Mouse (Mus musculus) cerebellum, adult 11-12 months (tissue): ENCODE measurements around the gene Cd83.
A peak's percentile ranks its signal among the peaks of the same experiment; 100 is the strongest.

ENCODE experiments used
- DNase-seq: peaks from one replicate; pipeline ENCODE4 v3.0.0; 2022

Gene Cd83

GRCm38 (mm10) chr13:43784725-43785711 lies at the start of gene Cd83:
Cd83 (plus strand) TSS chr13:43784775.
- DNase-seq: peak; percentile 73

- peak; percentile 81 for DNase-seq
These were observed 44.8 kb upstream of the Cd83 start for GRCm38 (mm10) chr13:43739598-43740275.

GRCm38 (mm10) chr13:43740276-43740608 lies 44.3 kb upstream of the Cd83 start:
- no peak for DNase-seq

GRCm38 (mm10) chr13:43742677-43743076 lies 41.9 kb upstream of the Cd83 start:
- no peak for DNase-seq

- DNase-seq: no peak
These were observed 40.3 kb upstream of the Cd83 start for GRCm38 (mm10) chr13:43744259-43744658.

GRCm38 (mm10) chr13:43750301-43750700 lies 34.3 kb upstream of the Cd83 start:
- no peak for DNase-seq

- no peak for DNase-seq
These were observed 33.6 kb upstream of the Cd83 start for GRCm38 (mm10) chr13:43750966-43751365.

GRCm38 (mm10) chr13:43752407-43752806 lies 32.2 kb upstream of the Cd83 start:
- no peak for DNase-seq

GRCm38 (mm10) chr13:43753652-43754051 lies 30.9 kb upstream of the Cd83 start:
- no peak for DNase-seq

- no peak for DNase-seq
These were observed 30.0 kb upstream of the Cd83 start for GRCm38 (mm10) chr13:43754455-43755128.

- no peak for DNase-seq
These were observed 29.0 kb upstream of the Cd83 start for GRCm38 (mm10) chr13:43755573-43755972.

GRCm38 (mm10) chr13:43761156-43761855 lies 23.3 kb upstream of the Cd83 start:
- no peak for DNase-seq

GRCm38 (mm10) chr13:43762901-43763300 lies 21.7 kb upstream of the Cd83 start:
- DNase-seq: no peak

GRCm38 (mm10) chr13:43763301-43763994 lies 21.1 kb upstream of the Cd83 start:
- no peak for DNase-seq

GRCm38 (mm10) chr13:43763995-43764579 lies 20.5 kb upstream of the Cd83 start:
- peak; percentile 86 for DNase-seq

- no peak for DNase-seq
These were observed 19.2 kb upstream of the Cd83 start for GRCm38 (mm10) chr13:43765293-43765814.

GRCm38 (mm10) chr13:43766786-43767680 lies 17.5 kb upstream of the Cd83 start:
- no peak for DNase-seq

- DNase-seq: no peak
These were observed 11.6 kb upstream of the Cd83 start for GRCm38 (mm10) chr13:43773020-43773419.

- no peak for DNase-seq
These were observed 10.5 kb upstream of the Cd83 start for GRCm38 (mm10) chr13:43773965-43774566.
